Comparison of ENCODE assay signal across 15 mouse cellular contexts in genomic region chr2:6484179-6484578, GRCm38 (mm10).
DNase-seq lines count a peak whose midpoint lies in the region; ATAC-seq and TF ChIP-seq lines count a peak whose summit lies in the region.
"Had no signal": no experiment of that assay in that cellular context is flagged by ENCODE, and none has a peak within 500 bp of the region (broad histone marks: within the 10 kb centered on the region; RNA-seq: fewer than 3 reads in every experiment).

No protein-coding gene starts in this region.

- no peak for TF ChIP-seq CTCF in midbrain, postnatal 0 days (IDR thresholded peaks at IDR 0.05)

- H3K9ac ChIP-seq in midbrain, embryonic 12.5 days (replicated peaks): no peak overlapping the region
- H3K9ac ChIP-seq in midbrain, postnatal 0 days (replicated peaks; ENCODE audit: low read length, poor library complexity, severe bottlenecking): no peak overlapping the region
- H3K9ac ChIP-seq in heart, embryonic 13.5 days: no peak overlapping the region
- H3K9ac ChIP-seq in midbrain, embryonic 16.5 days (ENCODE audit: low read depth, low read length): no peak overlapping the region
- H3K9ac ChIP-seq: intestine, embryonic 15.5 days; liver, embryonic 12.5 days had no signal

- peak; percentile 45 for DNase-seq in heart, adult 8-10 months (ENCODE audit: low spot score)
- no peak for DNase-seq in heart, postnatal 4 days
- no peak for DNase-seq in midbrain, postnatal 0 days (ENCODE audit: low spot score)
- DNase-seq in urinary bladder, postnatal 36 days (ENCODE audit: low spot score in 2 of 2): no peak
- DNase-seq: cerebellum, postnatal 14 days; gastrocnemius, postnatal 14 days; kidney, postnatal 4 days; right cerebral cortex, postnatal 4 days had no signal

- peaks cover 23% of the 10 kb centered on the region for H3K4me1 ChIP-seq in midbrain, embryonic 12.5 days
- peaks cover 2% of the 10 kb centered on the region; the same call in 1 of the 2 replicates for H3K4me1 ChIP-seq in midbrain, postnatal 0 days (ENCODE audit: insufficient read depth, low read length)
- H3K4me1 ChIP-seq in heart, embryonic 13.5 days: peaks cover 27% of the 10 kb centered on the region
- no peaks in the 10 kb centered on the region; the same call in 1 of the 2 replicates for H3K4me1 ChIP-seq in midbrain, embryonic 16.5 days (ENCODE audit: control insufficient read depth, insufficient read depth, low read length)
- H3K4me1 ChIP-seq: liver, embryonic 12.5 days had no signal

- no peak for ATAC-seq in midbrain, embryonic 12.5 days (ENCODE audit: low FRiP score, low read depth)
- no peak for ATAC-seq in midbrain, postnatal 0 days (ENCODE audit: low FRiP score)
- ATAC-seq in heart, embryonic 13.5 days (ENCODE audit: extremely low read depth, insufficient number of reproducible peaks, low FRiP score, low TSS enrichment): no peak; the same call in 1 of the 2 replicates
- ATAC-seq in midbrain, embryonic 16.5 days: no peak
- ATAC-seq: liver, embryonic 12.5 days had no signal

- no peaks in the 10 kb centered on the region for H3K27me3 ChIP-seq in midbrain, embryonic 12.5 days
- H3K27me3 ChIP-seq in midbrain, postnatal 0 days (ENCODE audit: insufficient read depth, low read length): no peaks in the 10 kb centered on the region
- no peaks in the 10 kb centered on the region for H3K27me3 ChIP-seq in heart, embryonic 13.5 days (replicated peaks)
- H3K27me3 ChIP-seq in midbrain, embryonic 16.5 days (ENCODE audit: control insufficient read depth, insufficient read depth, low read depth, low read length): no peaks in the 10 kb centered on the region
- H3K27me3 ChIP-seq: intestine, embryonic 15.5 days; liver, embryonic 12.5 days; Patski had no signal

- H3K4me3 ChIP-seq in midbrain, embryonic 12.5 days: no peak overlapping the region
- H3K4me3 ChIP-seq in midbrain, postnatal 0 days (ENCODE audit: low read depth, low read length): no peak overlapping the region
- no peak overlapping the region for H3K4me3 ChIP-seq in heart, embryonic 13.5 days
- no peak overlapping the region for H3K4me3 ChIP-seq in midbrain, embryonic 16.5 days (ENCODE audit: low read depth, low read length)
- H3K4me3 ChIP-seq: intestine, embryonic 15.5 days; left cerebral cortex, adult 2 months; liver, embryonic 12.5 days had no signal

- WGBS in midbrain, embryonic 12.5 days: 84% methylated on average over 3 of the region's 3 CpGs
- WGBS in midbrain, postnatal 0 days: 84% methylated on average over 3 of the region's 3 CpGs
- WGBS in heart, embryonic 13.5 days: 78% methylated on average over 3 of the region's 3 CpGs
- 83% methylated on average over 3 of the region's 3 CpGs for WGBS in midbrain, embryonic 16.5 days

- peak overlapping the region; percentile 46 for H3K27ac ChIP-seq in midbrain, embryonic 12.5 days (replicated peaks)
- H3K27ac ChIP-seq in midbrain, postnatal 0 days (ENCODE audit: low read depth, low read length): no peak overlapping the region
- H3K27ac ChIP-seq in heart, embryonic 13.5 days (replicated peaks): peak overlapping the region; percentile 87
- H3K27ac ChIP-seq in midbrain, embryonic 16.5 days (ENCODE audit: low read length): peak overlapping the region; percentile 58
- H3K27ac ChIP-seq: intestine, embryonic 15.5 days; left cerebral cortex, adult 2 months; liver, embryonic 12.5 days had no signal

- H3K36me3 ChIP-seq in midbrain, embryonic 12.5 days: no peaks in the 10 kb centered on the region
- no peaks in the 10 kb centered on the region for H3K36me3 ChIP-seq in midbrain, postnatal 0 days (ENCODE audit: insufficient read depth, low read length)
- H3K36me3 ChIP-seq in heart, embryonic 13.5 days: no peaks in the 10 kb centered on the region
- no peaks in the 10 kb centered on the region for H3K36me3 ChIP-seq in midbrain, embryonic 16.5 days (ENCODE audit: control insufficient read depth, insufficient read depth, low read length)
- H3K36me3 ChIP-seq: intestine, embryonic 15.5 days; liver, embryonic 12.5 days had no signal

- H3K9me3 ChIP-seq in midbrain, embryonic 12.5 days: no peaks in the 10 kb centered on the region
- no peaks in the 10 kb centered on the region for H3K9me3 ChIP-seq in midbrain, postnatal 0 days (ENCODE audit: low read length)
- H3K9me3 ChIP-seq in heart, embryonic 13.5 days: no peaks in the 10 kb centered on the region
- H3K9me3 ChIP-seq in midbrain, embryonic 16.5 days (replicated peaks; ENCODE audit: control insufficient read depth, low read length, poor library complexity, severe bottlenecking): no peaks in the 10 kb centered on the region
- H3K9me3 ChIP-seq: intestine, embryonic 15.5 days; liver, embryonic 12.5 days had no signal

- no peak overlapping the region for H3K4me2 ChIP-seq in midbrain, embryonic 12.5 days (replicated peaks)
- H3K4me2 ChIP-seq in midbrain, postnatal 0 days (ENCODE audit: low read depth, low read length, poor library complexity, severe bottlenecking): no peak overlapping the region
- no peak overlapping the region for H3K4me2 ChIP-seq in heart, embryonic 13.5 days
- no peak overlapping the region for H3K4me2 ChIP-seq in midbrain, embryonic 16.5 days (ENCODE audit: low read length)
- H3K4me2 ChIP-seq: intestine, embryonic 15.5 days; liver, embryonic 12.5 days had no signal
